In genomic region chr19:6377327-6378040, GRCm38 (mm10) we compare ENCODE assay signal across 12 mouse cellular contexts. TPM values are rescaled to one million over a fixed set of nuclear protein-coding genes. Genes with fewer than 3 reads are reported as not detected.
DNase-seq lines count a peak whose midpoint lies in the region; ATAC-seq and TF ChIP-seq lines count a peak whose summit lies in the region.
"Had no signal": no experiment of that assay in that cellular context is flagged by ENCODE, and none has a peak within 500 bp of the region (broad histone marks: within the 10 kb centered on the region; RNA-seq: fewer than 3 reads in every experiment).

No protein-coding gene starts in this region.

- H3K9ac ChIP-seq in heart, adult 2 months (ENCODE audit: low read depth, low read length) = no peak overlapping the region
- H3K9ac ChIP-seq in forebrain, postnatal 0 days = no peak overlapping the region
- H3K9ac ChIP-seq in midbrain, embryonic 13.5 days (replicated peaks) = no peak overlapping the region
- H3K9ac ChIP-seq: liver, embryonic 12.5 days had no signal

- WGBS in heart, adult 2 months = 71% methylated on average over 11 of the region's 11 CpGs
- 43% methylated on average over 11 of the region's 11 CpGs for WGBS in forebrain, postnatal 0 days
- WGBS in midbrain, embryonic 13.5 days = 52% methylated on average over 11 of the region's 11 CpGs

- TF ChIP-seq CTCF in heart, adult 2 months (IDR thresholded peaks at IDR 0.05) = no peak
- TF ChIP-seq CTCF in brain, embryonic 14.5 days (IDR thresholded peaks at IDR 0.05; ENCODE audit: borderline replicate concordance, extremely low read depth, insufficient read depth, insufficient read length) = no peak
- no peak for TF ChIP-seq CTCF in forebrain, postnatal 0 days (IDR thresholded peaks at IDR 0.05; ENCODE audit: low read depth)

- H3K4me3 ChIP-seq in heart, adult 2 months = no peak overlapping the region
- no peak overlapping the region for H3K4me3 ChIP-seq in forebrain, postnatal 0 days (ENCODE audit: low read depth, low read length)
- no peak overlapping the region for H3K4me3 ChIP-seq in midbrain, embryonic 13.5 days (replicated peaks)
- H3K4me3 ChIP-seq: liver, embryonic 12.5 days had no signal

- no peak for TF ChIP-seq EP300 in heart, adult 2 months (IDR thresholded peaks at IDR 0.05; ENCODE audit: insufficient read depth, low read depth, low read length)

- no peaks in the 10 kb centered on the region for H3K9me3 ChIP-seq in forebrain, postnatal 0 days (ENCODE audit: low read length)
- H3K9me3 ChIP-seq in midbrain, embryonic 13.5 days = no peaks in the 10 kb centered on the region
- H3K9me3 ChIP-seq: liver, embryonic 12.5 days had no signal

- peaks cover 3% of the 10 kb centered on the region; the same call in 1 of the 2 replicates for H3K79me2 ChIP-seq in heart, adult 2 months (replicated peaks; ENCODE audit: control insufficient read depth, insufficient read depth, low read length)

- no peak overlapping the region for H3K4me2 ChIP-seq in forebrain, postnatal 0 days (ENCODE audit: low read depth)
- no peak overlapping the region for H3K4me2 ChIP-seq in midbrain, embryonic 13.5 days (replicated peaks)
- H3K4me2 ChIP-seq: liver, embryonic 12.5 days had no signal

- H3K4me1 ChIP-seq in heart, adult 2 months (ENCODE audit: control insufficient read depth, insufficient read depth, low read length) = peaks cover 7% of the 10 kb centered on the region; the same call in 1 of the 2 replicates
- H3K4me1 ChIP-seq in forebrain, postnatal 0 days (ENCODE audit: insufficient read depth) = no peaks in the 10 kb centered on the region
- H3K4me1 ChIP-seq in midbrain, embryonic 13.5 days (replicated peaks) = peaks cover 13% of the 10 kb centered on the region

- TF ChIP-seq POLR2A in heart, adult 2 months (IDR thresholded peaks at IDR 0.05; ENCODE audit: insufficient read depth, low read depth, low read length) = no peak
- no peak for TF ChIP-seq POLR2A in brain, embryonic 14.5 days (IDR thresholded peaks at IDR 0.05; ENCODE audit: borderline replicate concordance, extremely low read depth, insufficient read depth, insufficient read length, poor library complexity, severe bottlenecking)

- H3K27me3 ChIP-seq in heart, adult 2 months (ENCODE audit: control insufficient read depth, insufficient read depth, low read length) = no peaks in the 10 kb centered on the region
- no peaks in the 10 kb centered on the region for H3K27me3 ChIP-seq in forebrain, postnatal 0 days (ENCODE audit: insufficient read depth, low read length)
- H3K27me3 ChIP-seq in midbrain, embryonic 13.5 days = no peaks in the 10 kb centered on the region
- H3K27me3 ChIP-seq: liver, embryonic 12.5 days had no signal

- no peak for DNase-seq in heart, adult 2 months
- DNase-seq in heart, postnatal 25 days (ENCODE audit: low spot score) = no peak
- DNase-seq in brain, embryonic 14.5 days (ENCODE audit: low read depth) = peak; percentile 31
- no peak for DNase-seq in forebrain, postnatal 0 days
- DNase-seq in left cerebral cortex, postnatal 36 days (ENCODE audit: low spot score in 2 of 2) = no peak
- no peak for DNase-seq in kidney, postnatal 25 days
- DNase-seq: kidney, postnatal 14 days; right cerebral cortex, postnatal 4 days had no signal

- peak overlapping the region; percentile 62 for H3K27ac ChIP-seq in heart, adult 2 months
- peak overlapping the region; percentile 29; the same call in 1 of the 2 replicates for H3K27ac ChIP-seq in forebrain, postnatal 0 days (ENCODE audit: low read depth, low read length)
- peak overlapping the region; percentile 26 for H3K27ac ChIP-seq in midbrain, embryonic 13.5 days
- H3K27ac ChIP-seq: liver, embryonic 12.5 days; macrophage had no signal

- H3K36me3 ChIP-seq in heart, adult 2 months (ENCODE audit: control insufficient read depth, insufficient read depth, low read length) = peaks cover 19% of the 10 kb centered on the region
- H3K36me3 ChIP-seq in forebrain, postnatal 0 days (ENCODE audit: insufficient read depth) = peaks cover 52% of the 10 kb centered on the region
- H3K36me3 ChIP-seq in midbrain, embryonic 13.5 days = peaks cover 73% of the 10 kb centered on the region

- ATAC-seq in forebrain, postnatal 0 days = no peak
- no peak for ATAC-seq in midbrain, embryonic 13.5 days
- ATAC-seq: liver, embryonic 12.5 days had no signal

- intact Hi-C loops in heart, adult 2 months (cut with DNase I) = no loop called here
- intact Hi-C loops in heart, postnatal 25 days (cut with DNase I) = no loop called here
- intact Hi-C loops in left cerebral cortex, postnatal 36 days (cut with DNase I) = no loop called here

RNA-seq across cellular contexts. Expression of gene Pygm, which starts 6.7 kb away (rescaled TPM):
- 1,000 to 10,000 TPM; 1,101 to 1,298 TPM for total RNA-seq in heart, adult 2 months (2021)
- polyA plus RNA-seq in heart, adult 2 months (2012; rRNA removed) = 1,120 and 1,632 TPM in 2 replicates
- total RNA-seq in heart, postnatal 25 days (2021) = 1,000 to 10,000 TPM; 1,128 to 1,145 TPM
- 2.1 and 2.9 TPM in 2 replicates for polyA plus RNA-seq in brain, embryonic 14.5 days (2012; rRNA removed)
- 6.2 and 8.8 TPM in 2 replicates for total RNA-seq in forebrain, postnatal 0 days (2014; rRNA removed)
- polyA plus RNA-seq in forebrain, postnatal 0 days (2015; fragmentation: Nextera tagmentation; extraction: Ambion mirVana) = 4.7 and 7.6 TPM in 2 replicates
- 1.9 and 2.2 TPM in 2 replicates for polyA plus RNA-seq in midbrain, embryonic 13.5 days (2015; fragmentation: Nextera tagmentation; extraction: Ambion mirVana)
- total RNA-seq in left cerebral cortex, postnatal 36 days (2021) = 10 to 100 TPM; 29.2 to 33.3 TPM

RNA-seq across cellular contexts. Expression of gene Sf1, which starts 14.0 kb away (rescaled TPM):
- 100 to 1,000 TPM in 1 of 2 experiments, 10 to 100 TPM in 1; 93.0 to 103 TPM for total RNA-seq in heart, adult 2 months (2021)
- polyA plus RNA-seq in heart, adult 2 months (2012; rRNA removed) = 51.7 and 58.5 TPM in 2 replicates
- total RNA-seq in heart, postnatal 25 days (2021) = 10 to 100 TPM; 76.1 to 88.8 TPM
- polyA plus RNA-seq in brain, embryonic 14.5 days (2012; rRNA removed) = 147 and 220 TPM in 2 replicates
- 70.0 and 113 TPM in 2 replicates for total RNA-seq in forebrain, postnatal 0 days (2014; rRNA removed)
- polyA plus RNA-seq in forebrain, postnatal 0 days (2015; fragmentation: Nextera tagmentation; extraction: Ambion mirVana) = 89.7 and 102 TPM in 2 replicates
- 120 and 128 TPM in 2 replicates for polyA plus RNA-seq in midbrain, embryonic 13.5 days (2015; fragmentation: Nextera tagmentation; extraction: Ambion mirVana)
- total RNA-seq in left cerebral cortex, postnatal 36 days (2021) = 100 to 1,000 TPM; 158 to 227 TPM

RNA-seq across cellular contexts. Expression of gene Rasgrp2, which starts 21.7 kb away (rescaled TPM):
- 10 to 100 TPM; 43.3 to 48.0 TPM for total RNA-seq in heart, adult 2 months (2021)
- polyA plus RNA-seq in heart, adult 2 months (2012; rRNA removed) = 90.1 and 97.2 TPM in 2 replicates
- 10 to 100 TPM; 43.2 to 55.2 TPM for total RNA-seq in heart, postnatal 25 days (2021)
- 46.0 and 53.1 TPM in 2 replicates for polyA plus RNA-seq in brain, embryonic 14.5 days (2012; rRNA removed)
- 125 and 170 TPM in 2 replicates for total RNA-seq in forebrain, postnatal 0 days (2014; rRNA removed)
- 130 and 150 TPM in 2 replicates for polyA plus RNA-seq in forebrain, postnatal 0 days (2015; fragmentation: Nextera tagmentation; extraction: Ambion mirVana)
- polyA plus RNA-seq in midbrain, embryonic 13.5 days (2015; fragmentation: Nextera tagmentation; extraction: Ambion mirVana) = 28.5 and 29.6 TPM in 2 replicates
- 10 to 100 TPM; 47.5 to 72.6 TPM for total RNA-seq in left cerebral cortex, postnatal 36 days (2021)

RNA-seq across cellular contexts. Expression of gene Map4k2, which starts 36.5 kb away (rescaled TPM):
- 10 to 100 TPM; 36.1 to 38.4 TPM for total RNA-seq in heart, adult 2 months (2021)
- 88.9 and 107 TPM in 2 replicates for polyA plus RNA-seq in heart, adult 2 months (2012; rRNA removed)
- 10 to 100 TPM; 42.6 to 44.3 TPM for total RNA-seq in heart, postnatal 25 days (2021)
- 110 and 154 TPM in 2 replicates for polyA plus RNA-seq in brain, embryonic 14.5 days (2012; rRNA removed)
- 43.0 and 55.8 TPM in 2 replicates for total RNA-seq in forebrain, postnatal 0 days (2014; rRNA removed)
- 6.7 and 9.7 TPM in 2 replicates for polyA plus RNA-seq in forebrain, postnatal 0 days (2015; fragmentation: Nextera tagmentation; extraction: Ambion mirVana)
- polyA plus RNA-seq in midbrain, embryonic 13.5 days (2015; fragmentation: Nextera tagmentation; extraction: Ambion mirVana) = 13.6 and 17.1 TPM in 2 replicates
- 100 to 1,000 TPM in 1 of 2 experiments, 10 to 100 TPM in 1; 93.5 to 107 TPM for total RNA-seq in left cerebral cortex, postnatal 36 days (2021)

RNA-seq across cellular contexts. Expression of gene Nrxn2, which starts 41.0 kb away (rescaled TPM):
- 1 to 10 TPM; 4.5 to 5.2 TPM for total RNA-seq in heart, adult 2 months (2021)
- polyA plus RNA-seq in heart, adult 2 months (2012; rRNA removed) = 3.4 TPM in 2 replicates
- total RNA-seq in heart, postnatal 25 days (2021) = 1 to 10 TPM; 3.4 to 4.4 TPM
- 159 and 311 TPM in 2 replicates for polyA plus RNA-seq in brain, embryonic 14.5 days (2012; rRNA removed)
- total RNA-seq in forebrain, postnatal 0 days (2014; rRNA removed) = 213 and 256 TPM in 2 replicates
- polyA plus RNA-seq in forebrain, postnatal 0 days (2015; fragmentation: Nextera tagmentation; extraction: Ambion mirVana) = 45.1 and 49.4 TPM in 2 replicates
- polyA plus RNA-seq in midbrain, embryonic 13.5 days (2015; fragmentation: Nextera tagmentation; extraction: Ambion mirVana) = 20.7 and 24.3 TPM in 2 replicates
- 100 to 1,000 TPM; 635 to 658 TPM for total RNA-seq in left cerebral cortex, postnatal 36 days (2021)
- total RNA-seq: common myeloid progenitor, adult 5-6 weeks had no signal
- polyA plus RNA-seq: macrophage had no signal

Comparison
In these comparisons a context has a peak if more than half of its experiments do, and no peak if none do; other contexts are left out.
1. RNA of gene Pygm, which starts 6.7 kb away (total RNA-seq): 1,101 to 1,298 TPM in heart, adult 2 months and 1,128 to 1,145 TPM in heart, postnatal 25 days; 29.2 to 33.3 TPM in left cerebral cortex, postnatal 36 days and 6.2 to 8.8 TPM in forebrain, postnatal 0 days; every median in the first group is over 10 times any median in the second.
2. Peak in every context shown above with its lines, with median percentiles within 50 percentile points of each other: H3K27ac ChIP-seq.